Mouse (Mus musculus) lung, embryonic 14.5 days (tissue): ENCODE data around the gene Kansl1l. TPM values are rescaled to one million over a fixed set of nuclear protein-coding genes. Genes with fewer than 3 reads are reported as not detected.

Experiments
- ATAC-seq: fragments of 200-750 bp; cut with Nextera tagmentation; 2 replicates; pipeline ENCODE4 v1.8.0; 2017; ENCODE audit warnings: mild to moderate bottlenecking, moderate TSS enrichment, moderate library complexity; ENCODE audit not compliant: insufficient read depth
- DNase-seq: peaks from one replicate; pipeline ENCODE4 v3.0.0-alpha.2; 2015
- H3K27ac ChIP-seq: fragments of 300-500 bp; sonication (generic); 2 replicates; pipeline ENCODE4 v1.5.1; 2014; ENCODE audit warnings: low read depth, mild to moderate bottlenecking, moderate library complexity
- H3K27me3 ChIP-seq: fragments of 300-500 bp; sonication (generic); 2 replicates; pipeline ENCODE4 v1.6.1; 2014; ENCODE audit warnings: low read length, control low read depth; ENCODE audit not compliant: insufficient read depth
- H3K36me3 ChIP-seq: fragments of 300-500 bp; sonication (generic); 2 replicates; pipeline ENCODE4 v1.6.1; 2014; ENCODE audit warnings: control low read depth; ENCODE audit not compliant: insufficient read depth
- H3K4me1 ChIP-seq: fragments of 300-500 bp; sonication (generic); 2 replicates; pipeline ENCODE4 v1.6.1; 2014; ENCODE audit warnings: antibody characterized with exemption, control low read depth; ENCODE audit not compliant: insufficient read depth
- H3K4me2 ChIP-seq: fragments of 300-500 bp; sonication (generic); 2 replicates; pipeline ENCODE4 v1.6.1; 2014; ENCODE audit warnings: mild to moderate bottlenecking
- H3K4me3 ChIP-seq: fragments of 300-500 bp; sonication (generic); 2 replicates; pipeline ENCODE4 v1.5.1; 2014; ENCODE audit warnings: low read depth, low read length
- H3K9ac ChIP-seq: fragments of 300-500 bp; sonication (generic); 2 replicates; pipeline ENCODE4 v1.6.1; 2014
- H3K9me3 ChIP-seq: fragments of 300-500 bp; sonication (generic); 2 replicates; pipeline ENCODE4 v1.6.1; 2016; ENCODE audit warnings: low read depth, low read length, control low read depth
- CTCF ChIP-seq: IDR thresholded peaks from 2 replicates; pipeline ENCODE4 v1.5.1; 2016; ENCODE audit warnings: antibody characterized with exemption, low read depth
- WGBS: fragments of 180-500 bp; shearing (Covaris S2); extraction: QIAGEN DNeasy Blood & Tissue Kit; methylation state at CpG from one replicate; pipeline ENCODE4 v1.1.7; 2014; 5-methylcytosine and 5-hydroxymethylcytosine counted together
- polyA plus RNA-seq: library from polyadenylated mRNA; unstranded; fragments of >200 nt; fragmentation: Nextera tagmentation; extraction: Ambion mirVana; gene quantifications from 2 replicates; pipeline ENCODE4 v1.2.1, GENCODE M21; 2014

Gene Kansl1l
- polyA plus RNA-seq, 1 experiment from 2014 or later: 21.9 TPM

- Histone ChIP-seq H3K9ac (no peak overlapping the region), H3K27ac (no peak overlapping the region), H3K4me2 (no peak overlapping the region), H3K4me3 (no peak overlapping the region), H3K36me3 (peaks cover 41% of the 10 kb centered on the region), H3K9me3 (no peaks in the 10 kb centered on the region), H3K4me1 (no peaks in the 10 kb centered on the region), H3K27me3 (no peaks in the 10 kb centered on the region)
- TF ChIP-seq CTCF: no peak
- ATAC-seq (no peak), DNase-seq (no peak)
- 87% methylated on average over 2 of the region's 2 CpGs for WGBS
These were observed 19.4 kb downstream of the Kansl1l start for GRCm38 (mm10) chr1:66797962-66798361.

- H3K4me1 ChIP-seq: no peaks in the 10 kb centered on the region
- ATAC-seq (no peak), DNase-seq (no peak)
- 90% methylated on average over 2 of the region's 2 CpGs for WGBS
- no peak overlapping the region for H3K4me3 ChIP-seq
- no peaks in the 10 kb centered on the region for H3K27me3 ChIP-seq
- H3K4me2 ChIP-seq: no peak overlapping the region
- no peaks in the 10 kb centered on the region for H3K9me3 ChIP-seq
- no peak for TF ChIP-seq CTCF
- H3K36me3 ChIP-seq: 0 out of 2 replicates have a peak, but pooled peaks cover 14% of the 10 kb centered on the region
- H3K9ac ChIP-seq: no peak overlapping the region
- H3K27ac ChIP-seq: no peak overlapping the region
These were observed 24.4 kb downstream of the Kansl1l start for GRCm38 (mm10) chr1:66792838-66793466.

- Histone ChIP-seq H3K4me1 (no peaks in the 10 kb centered on the region), H3K4me2 (no peak overlapping the region), H3K36me3 (no peaks in the 10 kb centered on the region), H3K9me3 (no peaks in the 10 kb centered on the region), H3K27me3 (no peaks in the 10 kb centered on the region), H3K27ac (no peak overlapping the region), H3K4me3 (no peak overlapping the region), H3K9ac (no peak overlapping the region)
- 52% methylated on average over 2 of the region's 2 CpGs for WGBS
- DNase-seq (no peak), ATAC-seq (no peak)
- no peak for TF ChIP-seq CTCF
These were observed 35.1 kb downstream of the Kansl1l start for GRCm38 (mm10) chr1:66782296-66782695.

GRCm38 (mm10) chr1:66781027-66781426, 36.3 kb downstream of the Kansl1l start:
- no peak for ATAC-seq
- Histone ChIP-seq H3K27ac (no peak overlapping the region), H3K4me1 (no peaks in the 10 kb centered on the region), H3K9me3 (no peaks in the 10 kb centered on the region), H3K27me3 (no peaks in the 10 kb centered on the region), H3K4me3 (no peak overlapping the region), H3K36me3 (no peaks in the 10 kb centered on the region), H3K4me2 (no peak overlapping the region), H3K9ac (no peak overlapping the region)
- 71% methylated on average over 4 of the region's 4 CpGs for WGBS
- no peak for TF ChIP-seq CTCF
- no peak for DNase-seq

- Histone ChIP-seq H3K36me3 (no peaks in the 10 kb centered on the region), H3K4me1 (no peaks in the 10 kb centered on the region), H3K9me3 (no peaks in the 10 kb centered on the region), H3K9ac (no peak overlapping the region), H3K4me3 (no peak overlapping the region), H3K4me2 (no peak overlapping the region), H3K27ac (no peak overlapping the region), H3K27me3 (no peaks in the 10 kb centered on the region)
- no peak for ATAC-seq
- 86% methylated on average over 1 of the region's 1 CpGs for WGBS
- TF ChIP-seq CTCF: no peak
- DNase-seq: no peak
These were observed 38.6 kb downstream of the Kansl1l start for GRCm38 (mm10) chr1:66778798-66779197.

DNA sequence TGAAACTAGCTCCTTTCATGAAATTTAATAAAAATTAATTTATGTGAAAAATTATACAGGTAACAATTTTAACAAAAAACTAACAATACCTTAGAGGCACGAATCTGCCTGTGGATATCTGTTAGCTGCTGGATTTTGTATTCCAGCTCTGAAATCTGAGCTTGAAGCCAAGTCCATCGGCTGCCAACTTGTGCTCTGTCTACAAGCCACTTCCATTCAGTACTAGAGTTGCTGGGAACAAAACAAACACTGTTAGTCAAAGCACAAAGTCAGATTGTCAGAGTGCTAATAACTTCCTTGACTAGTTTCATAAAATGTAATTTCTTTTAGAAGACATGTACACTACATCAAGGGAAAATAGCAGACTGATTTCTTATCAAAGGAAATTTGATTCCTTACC, 39.5 kb downstream of the Kansl1l start:
- 65% methylated on average over 2 of the region's 2 CpGs for WGBS
- ATAC-seq: no peak
- no peak for TF ChIP-seq CTCF
- Histone ChIP-seq H3K4me2 (no peak overlapping the region), H3K27me3 (no peaks in the 10 kb centered on the region), H3K4me3 (no peak overlapping the region), H3K9me3 (no peaks in the 10 kb centered on the region), H3K4me1 (no peaks in the 10 kb centered on the region), H3K27ac (no peak overlapping the region), H3K9ac (no peak overlapping the region), H3K36me3 (0 out of 2 replicates have a peak, but pooled peaks cover 2% of the 10 kb centered on the region)
- peak; percentile 24 for DNase-seq

GRCm38 (mm10) chr1:66768764-66769163, 48.6 kb downstream of the Kansl1l start:
- TF ChIP-seq CTCF: no peak
- Histone ChIP-seq H3K27me3 (no peaks in the 10 kb centered on the region), H3K4me3 (no peak overlapping the region), H3K27ac (no peak overlapping the region), H3K9me3 (no peaks in the 10 kb centered on the region), H3K4me1 (no peaks in the 10 kb centered on the region), H3K36me3 (peaks cover 25% of the 10 kb centered on the region), H3K9ac (no peak overlapping the region), H3K4me2 (no peak overlapping the region)
- no peak for DNase-seq
- ATAC-seq: no peak
- 95% methylated on average over 1 of the region's 1 CpGs for WGBS

DNA sequence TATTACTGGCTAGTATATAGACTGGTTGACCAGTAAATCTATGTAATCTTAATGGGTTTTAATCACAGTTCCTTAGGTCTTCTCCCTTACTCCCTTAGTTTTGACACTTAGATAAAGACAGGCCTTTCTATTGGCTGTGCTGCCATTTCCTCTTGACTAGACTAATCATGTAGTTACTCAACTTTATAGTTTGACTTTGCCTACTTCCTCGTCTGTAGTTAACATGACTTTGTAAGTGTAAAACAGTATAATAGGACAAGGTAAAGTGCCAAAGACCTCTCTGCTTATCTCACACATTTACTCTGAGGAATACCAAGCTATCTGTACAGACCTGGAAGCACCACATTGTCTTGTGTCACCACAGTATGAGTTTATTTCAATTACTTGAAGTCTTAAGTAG, 86.8 kb downstream of the Kansl1l start:
- Histone ChIP-seq H3K9me3 (no peaks in the 10 kb centered on the region), H3K4me1 (no peaks in the 10 kb centered on the region), H3K36me3 (peaks cover 41% of the 10 kb centered on the region), H3K4me2 (no peak overlapping the region), H3K9ac (no peak overlapping the region), H3K27me3 (no peaks in the 10 kb centered on the region), H3K27ac (no peak overlapping the region), H3K4me3 (no peak overlapping the region)
- TF ChIP-seq CTCF: no peak
- DNase-seq: no peak
- ATAC-seq: no peak
- 64% methylated on average over 1 of the region's 1 CpGs for WGBS
